Mouse (Mus musculus) spleen, postnatal 36 days (tissue): ENCODE measurements around the gene Tas2r107.
"Not testable (repeated sequence)": the region's sequence is repeated elsewhere in the genome, so short reads cannot be mapped to it uniquely, and the experiment has no call there.

Experiments used
- DNase-seq, 2 experiments: peaks; one replicate each; pipeline ENCODE4 v3.0.0; 2022; ENCODE audit warnings: low spot score in 2 of 2, mixed read lengths in 1 of 2

Tas2r107 gene

GRCm38 (mm10) chr6:131660049-131660448 is at the start of gene Tas2r107:
Tas2r107 (minus strand) TSS chr6:131660149.
- no peak for DNase-seq

- no peak for DNase-seq
Measured at GRCm38 (mm10) chr6:131689963-131690362, 30.0 kb upstream of the Tas2r107 start, which contains the start of gene Tas2r114. Tas2r114 (minus strand) TSS chr6:131690063.

DNA sequence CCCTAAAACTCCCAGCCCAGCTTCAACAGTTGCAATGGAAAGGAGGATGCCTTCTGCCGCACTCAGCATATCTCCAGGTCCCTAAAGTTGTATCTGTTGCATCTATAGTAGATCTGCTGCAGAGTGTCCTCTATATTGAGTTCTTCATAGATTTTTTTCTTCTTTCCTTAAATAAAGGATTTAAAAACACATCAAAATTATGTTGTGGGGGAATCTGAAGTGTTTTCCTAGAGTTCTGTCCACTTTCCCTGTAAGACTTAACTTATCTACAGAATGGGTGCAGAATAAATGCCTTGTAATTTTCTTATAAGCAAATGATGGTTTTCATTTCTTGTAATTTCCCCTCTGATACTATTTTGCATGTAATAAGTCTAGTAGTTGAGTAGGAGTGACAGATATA is 27.4 kb upstream of the Tas2r107 start, which contains the start of gene Tas2r105:
Gene Tas2r105, minus strand, starts transcription at position 101 of the 400 bp plus-strand sequence.
- no peak for DNase-seq

- DNase-seq = no peak
Measured at GRCm38 (mm10) chr6:131685644-131686043, 25.7 kb upstream of the Tas2r107 start, which contains the start of gene Tas2r104. Tas2r104 (minus strand) TSS chr6:131685744.

- no peak for DNase-seq
Measured at GRCm38 (mm10) chr6:131678786-131679185, 18.8 kb upstream of the Tas2r107 start, which contains the start of gene Tas2r106. Tas2r106 (minus strand) TSS chr6:131678886.

GRCm38 (mm10) chr6:131630812-131631211 is 29.1 kb downstream of the Tas2r107 start, which contains the start of gene Tas2r130:
Tas2r130 (minus strand) TSS chr6:131630912.
- DNase-seq = no peak

DNA sequence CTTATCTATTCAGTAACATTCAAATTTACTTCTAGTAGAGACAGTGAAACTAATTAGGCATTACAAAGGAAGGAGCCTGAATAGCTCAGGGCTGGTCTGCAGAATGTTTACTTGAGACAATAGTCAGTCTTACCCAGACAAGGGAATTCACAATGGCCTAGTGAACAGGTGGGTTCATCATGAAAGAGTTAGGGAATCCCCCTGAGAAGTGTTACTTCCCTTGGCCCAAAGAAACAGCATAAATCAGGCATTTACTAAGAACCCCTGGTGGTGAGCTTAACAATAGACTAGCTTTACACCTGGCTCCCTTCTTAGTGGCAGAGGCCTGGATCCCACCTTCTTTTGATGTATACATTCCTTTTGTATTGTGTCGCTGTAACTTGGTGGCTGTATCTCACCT is 50.0 kb downstream of the Tas2r107 start:
- DNase-seq = not testable (repeated sequence)
